Mouse (Mus musculus): ENCODE results near the gene Pik3r1.

GRCm38 (mm10) chr13:101721154-101721553 lies 46.9 kb downstream of the Pik3r1 start:
- no peak for TF ChIP-seq POLR2A (IDR thresholded peaks at IDR 0.05; ENCODE audit: insufficient read length, low read depth)
- TF ChIP-seq MAX (IDR thresholded peaks at IDR 0.05; ENCODE audit: low read depth) = no peak
- TF ChIP-seq POLR2AphosphoS2 (IDR thresholded peaks at IDR 0.05; ENCODE audit: insufficient read length, low read depth) = no peak
- no peak for TF ChIP-seq E2F4 (IDR thresholded peaks at IDR 0.05; ENCODE audit: insufficient read depth)
- TF ChIP-seq REST (IDR thresholded peaks at IDR 0.05; ENCODE audit: insufficient read depth, insufficient read length) = no peak
- TF ChIP-seq TCF3 (IDR thresholded peaks at IDR 0.05; ENCODE audit: insufficient read length, low read depth) = no peak
- no peak for TF ChIP-seq TCF12 (IDR thresholded peaks at IDR 0.05; ENCODE audit: insufficient read depth, poor library complexity, severe bottlenecking)
